Mouse (Mus musculus): ENCODE results near the gene Gmip.

The Gmip gene

GRCm38 (mm10) chr8:69808094-69808863 is at the start of gene Gmip:
TSS of gene Gmip (plus strand) at chr8:69808679.
- peak; percentile 33 for DNase-seq (ENCODE audit: extremely low read depth, low read depth)

DNA sequence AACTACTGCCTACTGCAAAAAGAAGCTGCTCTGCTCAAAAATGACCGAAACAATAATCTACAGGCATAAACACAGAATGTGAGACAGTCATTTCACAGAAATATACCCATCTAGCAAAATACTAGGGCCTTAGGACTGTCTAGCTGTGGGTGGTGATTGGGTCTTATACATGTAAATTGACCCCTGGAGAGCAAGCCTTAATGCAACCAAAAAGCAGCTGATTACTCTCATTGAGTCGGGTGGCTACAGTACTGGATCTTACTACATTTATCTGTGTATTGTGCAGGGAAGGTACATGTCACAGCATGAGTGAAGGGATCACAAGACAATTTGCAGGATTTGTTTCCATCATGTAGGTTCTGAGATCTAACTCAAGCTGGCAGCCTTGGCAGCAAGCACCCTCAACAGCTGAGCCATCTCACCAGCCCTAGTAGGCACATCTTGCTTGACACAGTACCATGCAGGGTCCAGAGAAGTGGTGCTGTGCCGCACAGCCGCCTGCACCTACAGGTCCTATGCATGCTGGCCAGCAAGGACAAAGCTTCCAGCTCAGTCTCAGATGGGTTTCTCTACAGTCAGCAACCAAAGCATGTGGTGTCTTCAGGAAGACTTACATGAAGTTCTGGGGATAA is 46.5 kb upstream of the Gmip start:
- DNase-seq (ENCODE audit: extremely low read depth, low read depth), result no peak

GRCm38 (mm10) chr8:69771221-69771620 is 37.3 kb upstream of the Gmip start:
- DNase-seq (ENCODE audit: extremely low read depth, low read depth), result no peak

GRCm38 (mm10) chr8:69772106-69772505 is 36.4 kb upstream of the Gmip start:
- DNase-seq (ENCODE audit: extremely low read depth, low read depth), result no peak

DNA sequence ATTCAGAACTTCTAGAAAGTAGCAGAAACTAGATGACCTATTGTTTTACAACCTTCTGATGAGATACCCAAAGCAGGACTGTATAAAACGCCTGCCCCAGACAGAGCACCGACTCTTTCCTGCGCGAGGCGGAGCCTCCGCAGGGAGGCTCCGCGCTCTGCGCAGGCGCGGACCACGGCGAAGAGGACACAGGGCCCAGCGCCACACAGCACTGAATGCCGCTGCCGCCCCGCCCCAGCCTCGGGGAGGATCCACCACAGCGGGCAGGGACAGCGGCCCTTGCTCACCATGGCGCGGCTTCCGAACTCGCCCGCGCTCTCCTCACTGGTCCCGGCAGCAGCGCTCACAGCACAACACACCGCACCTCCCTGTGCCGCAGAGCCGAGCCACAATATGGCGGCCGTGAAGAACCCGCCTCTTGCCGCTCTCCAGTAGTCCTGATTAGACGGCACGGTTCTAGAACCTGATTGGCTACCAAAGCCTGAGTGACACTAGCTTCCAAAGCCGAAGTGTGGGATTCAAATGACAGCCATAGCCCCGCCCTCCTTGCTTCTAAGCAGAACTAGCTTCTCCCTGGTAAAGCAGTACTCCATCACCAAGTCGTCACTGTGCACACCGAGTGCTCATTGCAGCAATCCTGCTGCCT is 33.9 kb upstream of the Gmip start, which contains the start of gene Gm20422:
Gm20422 (minus strand) TSS at position 384 of the 646 bp plus-strand sequence.
- peak; percentile 99 for DNase-seq (ENCODE audit: extremely low read depth, low read depth)

- no peak for DNase-seq (ENCODE audit: extremely low read depth, low read depth)
Observed at GRCm38 (mm10) chr8:69775149-69775534, 33.3 kb upstream of the Gmip start.

- DNase-seq (ENCODE audit: extremely low read depth, low read depth), result no peak
Observed at GRCm38 (mm10) chr8:69777111-69777510, 31.4 kb upstream of the Gmip start.

- no peak for DNase-seq (ENCODE audit: extremely low read depth, low read depth)
Observed at GRCm38 (mm10) chr8:69789105-69789504, 19.4 kb upstream of the Gmip start.

- no peak for DNase-seq (ENCODE audit: extremely low read depth, low read depth)
Observed at GRCm38 (mm10) chr8:69789731-69790130, 18.7 kb upstream of the Gmip start.

DNA sequence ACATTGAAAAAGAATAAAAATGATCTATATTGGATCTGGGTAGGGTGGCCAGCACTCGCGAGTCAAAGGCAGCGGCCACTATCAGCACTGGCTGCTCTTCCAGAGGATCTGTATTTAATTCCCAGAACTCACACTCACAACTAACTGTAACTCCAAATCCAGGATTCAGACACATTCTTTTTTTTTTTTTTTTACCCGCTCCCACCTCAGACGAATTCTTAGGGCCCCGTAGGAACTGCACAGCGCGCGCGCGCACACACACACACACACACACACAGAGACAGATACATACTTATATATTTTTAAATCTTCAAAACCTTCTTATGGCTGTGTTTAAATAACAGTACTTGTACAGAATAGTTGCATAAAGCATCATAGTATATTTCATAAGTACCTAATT is 18.1 kb upstream of the Gmip start:
- DNase-seq (ENCODE audit: extremely low read depth, low read depth), result no peak

- peak; percentile 80 for DNase-seq (ENCODE audit: extremely low read depth, low read depth)
Observed at GRCm38 (mm10) chr8:69790773-69791367, 17.6 kb upstream of the Gmip start, which contains the start of the genes Atp13a1 and Zfp866. TSS of gene Atp13a1 (plus strand) at chr8:69791163. TSS of gene Zfp866 (minus strand) at chr8:69791178.

DNA sequence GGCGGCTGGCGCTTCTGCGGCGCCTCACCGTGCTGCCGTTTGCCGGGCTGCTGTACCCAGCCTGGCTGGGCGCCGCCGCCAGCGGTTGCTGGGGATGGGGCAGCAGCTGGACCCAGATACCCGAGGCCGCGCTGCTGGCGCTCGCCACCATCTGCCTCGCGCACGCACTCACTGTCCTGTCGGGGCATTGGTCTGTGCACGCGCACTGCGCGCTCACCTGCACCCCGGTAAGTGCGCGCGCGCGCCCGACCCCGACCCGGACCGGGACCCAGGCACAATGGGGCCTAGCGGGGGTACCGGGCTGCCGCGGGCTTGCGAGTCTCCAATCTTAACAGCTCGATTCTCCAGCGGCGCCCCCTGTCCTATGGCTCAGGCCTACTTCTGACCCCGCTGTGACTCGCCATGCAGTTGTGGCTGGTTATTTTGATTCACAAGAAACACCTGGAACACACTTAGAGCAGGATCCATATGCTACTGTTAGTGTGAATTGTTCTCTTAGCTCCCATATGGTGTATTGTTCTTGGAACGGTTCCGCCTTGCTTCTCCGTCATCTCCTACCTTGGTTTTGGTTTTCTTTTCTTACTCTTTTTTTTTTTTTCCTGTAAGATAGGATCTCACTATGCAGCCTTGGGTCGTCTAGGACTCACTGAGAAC is 16.9 kb upstream of the Gmip start:
- DNase-seq (ENCODE audit: extremely low read depth, low read depth), result no peak

- DNase-seq (ENCODE audit: extremely low read depth, low read depth), result no peak
Observed at GRCm38 (mm10) chr8:69793666-69794065, 14.8 kb upstream of the Gmip start.

DNA sequence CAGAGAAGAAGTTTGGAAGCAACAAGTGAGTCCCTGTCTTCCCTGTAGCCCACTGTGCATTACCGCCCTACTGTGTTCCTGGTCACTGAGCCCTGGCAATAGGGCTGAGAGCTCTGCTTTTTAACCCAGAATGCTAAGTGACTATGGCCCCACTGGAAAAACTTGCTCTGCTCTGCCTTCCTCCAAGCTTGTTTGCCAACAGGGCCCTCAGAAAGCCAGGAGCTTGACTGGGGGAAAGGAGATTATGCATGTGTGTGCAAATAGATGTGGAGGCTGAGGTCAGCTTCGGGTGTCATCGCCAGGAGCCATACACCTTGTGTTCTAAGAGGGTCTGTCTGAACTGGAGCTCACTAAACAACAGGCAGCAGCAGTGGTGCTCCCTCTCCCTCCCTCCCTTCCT is 14.4 kb upstream of the Gmip start:
- no peak for DNase-seq (ENCODE audit: extremely low read depth, low read depth)

DNA sequence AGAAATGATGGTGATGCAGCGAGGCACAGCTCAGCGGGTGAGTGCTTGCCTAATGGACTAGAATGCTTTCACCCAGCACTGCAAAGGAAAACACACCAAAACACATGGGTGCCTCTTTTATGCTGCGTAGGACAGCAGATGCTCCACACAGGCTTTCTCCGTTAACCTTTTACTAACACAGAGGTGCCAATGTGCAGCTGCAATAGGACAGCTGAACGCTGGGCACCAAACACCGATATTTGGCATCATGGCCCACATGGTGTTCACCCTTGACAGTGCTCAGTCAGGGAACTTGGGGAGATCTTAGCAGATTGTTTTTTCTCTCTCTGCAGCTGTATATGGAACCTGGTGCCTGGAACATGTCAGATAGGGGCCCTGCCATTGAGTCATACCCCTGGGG is 13.6 kb upstream of the Gmip start:
- no peak for DNase-seq (ENCODE audit: extremely low read depth, low read depth)

- DNase-seq (ENCODE audit: extremely low read depth, low read depth), result no peak
Observed at GRCm38 (mm10) chr8:69796721-69797345, 11.6 kb upstream of the Gmip start.

- DNase-seq (ENCODE audit: extremely low read depth, low read depth), result no peak
Observed at GRCm38 (mm10) chr8:69797661-69798060, 10.8 kb upstream of the Gmip start.

GRCm38 (mm10) chr8:69799261-69799660 is 9.2 kb upstream of the Gmip start:
- DNase-seq (ENCODE audit: extremely low read depth, low read depth), result no peak

DNA sequence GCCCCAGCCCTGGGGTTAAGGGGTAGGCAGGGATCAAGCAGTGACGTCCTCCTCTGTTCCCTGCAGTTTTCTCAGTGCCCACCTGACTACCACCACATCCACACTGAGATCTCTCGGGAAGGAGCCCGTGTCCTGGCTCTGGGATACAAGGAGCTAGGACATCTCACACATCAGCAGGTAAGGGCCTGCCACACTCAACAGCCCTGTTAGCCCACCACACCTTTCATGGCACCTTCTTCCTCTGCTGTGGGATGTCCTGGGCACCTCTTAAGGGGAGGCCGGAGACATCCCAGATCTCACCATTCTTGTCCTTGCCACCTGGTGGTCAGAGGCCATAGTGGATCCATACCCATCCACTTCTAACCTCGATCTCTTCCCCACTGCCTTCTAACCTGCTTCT is 8.5 kb upstream of the Gmip start:
- no peak for DNase-seq (ENCODE audit: extremely low read depth, low read depth)

DNA sequence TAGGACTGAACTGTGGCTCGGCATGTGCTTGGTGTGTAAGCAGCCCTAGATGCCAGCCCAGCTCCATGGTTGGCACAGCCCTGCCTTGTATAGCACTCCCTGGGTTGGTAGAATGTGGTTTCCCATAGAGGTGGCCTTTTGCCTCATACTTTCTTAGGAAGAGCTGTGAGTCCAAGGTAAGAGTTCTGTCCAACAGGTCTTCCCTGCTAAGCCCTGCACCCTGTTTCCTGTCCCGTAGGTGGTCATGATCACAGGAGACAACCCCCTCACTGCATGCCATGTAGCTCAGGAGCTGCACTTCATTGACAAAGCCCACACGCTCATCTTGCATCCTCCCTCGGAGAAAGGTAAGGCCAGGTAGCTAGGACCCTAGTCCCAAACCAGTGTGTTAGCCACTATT is 6.7 kb upstream of the Gmip start:
- DNase-seq (ENCODE audit: extremely low read depth, low read depth), result no peak

- no peak for DNase-seq (ENCODE audit: extremely low read depth, low read depth)
Observed at GRCm38 (mm10) chr8:69802216-69802615, 6.3 kb upstream of the Gmip start.

Data from MEL-GATA-1-ER (cell line).